Comparison of ENCODE assay signal across 24 mouse cellular contexts in genomic region chr3:53669736-53670135, GRCm38 (mm10). TPM values are rescaled to one million over a fixed set of nuclear protein-coding genes. Genes with fewer than 3 reads are reported as not detected.
DNase-seq lines count a peak whose midpoint lies in the region; ATAC-seq and TF ChIP-seq lines count a peak whose summit lies in the region.
"Had no signal": no experiment of that assay in that cellular context is flagged by ENCODE, and none has a peak within 500 bp of the region (broad histone marks: within the 10 kb centered on the region; RNA-seq: fewer than 3 reads in every experiment).

No protein-coding gene starts in this region.

- H3K9ac ChIP-seq in forebrain, postnatal 0 days: no peak overlapping the region
- H3K9ac ChIP-seq: heart, embryonic 15.5 days; hindbrain, embryonic 13.5 days had no signal

- no peak for TF ChIP-seq CTCF in forebrain, postnatal 0 days (IDR thresholded peaks at IDR 0.05; ENCODE audit: low read depth)
- no peak for TF ChIP-seq CTCF in left cerebral cortex, adult 2 months (IDR thresholded peaks at IDR 0.05)

- H3K9me3 ChIP-seq in forebrain, postnatal 0 days (ENCODE audit: low read length): no peaks in the 10 kb centered on the region
- H3K9me3 ChIP-seq in forebrain, embryonic 10.5 days: no peaks in the 10 kb centered on the region
- H3K9me3 ChIP-seq: embryonic facial prominence, embryonic 10.5 days; heart, embryonic 15.5 days; hindbrain, embryonic 13.5 days had no signal

- H3K4me1 ChIP-seq in forebrain, postnatal 0 days (ENCODE audit: insufficient read depth): no peaks in the 10 kb centered on the region
- H3K4me1 ChIP-seq in forebrain, embryonic 10.5 days: peaks cover 13% of the 10 kb centered on the region
- H3K4me1 ChIP-seq: hindbrain, embryonic 13.5 days had no signal

- WGBS in forebrain, postnatal 0 days: 62% methylated on average over 2 of the region's 2 CpGs
- 89% methylated on average over 2 of the region's 2 CpGs for WGBS in forebrain, embryonic 10.5 days

- H3K36me3 ChIP-seq in forebrain, postnatal 0 days (ENCODE audit: insufficient read depth): no peaks in the 10 kb centered on the region
- H3K36me3 ChIP-seq in forebrain, embryonic 10.5 days (replicated peaks): no peaks in the 10 kb centered on the region
- H3K36me3 ChIP-seq: embryonic facial prominence, embryonic 10.5 days; G1E; heart, embryonic 15.5 days; hindbrain, embryonic 13.5 days had no signal

- no peak overlapping the region for H3K4me3 ChIP-seq in forebrain, postnatal 0 days (ENCODE audit: low read depth, low read length)
- no peak overlapping the region for H3K4me3 ChIP-seq in forebrain, embryonic 10.5 days
- H3K4me3 ChIP-seq in left cerebral cortex, adult 2 months: no peak overlapping the region
- H3K4me3 ChIP-seq: embryonic facial prominence, embryonic 10.5 days; heart, adult 2 months; heart, embryonic 15.5 days; hindbrain, embryonic 13.5 days had no signal

- intact Hi-C loops in left cerebral cortex, postnatal 14 days (cut with DNase I): no loop called here
- intact Hi-C loops in left cerebral cortex, adult 2 months (cut with DNase I): no loop called here

- ATAC-seq in forebrain, postnatal 0 days: peak; percentile 58
- ATAC-seq: CD4-positive, CD25-positive, alpha-beta regulatory T cell, adult 4 months; forebrain, embryonic 14.5 days had no signal

- H3K27me3 ChIP-seq in forebrain, postnatal 0 days (ENCODE audit: insufficient read depth, low read length): no peaks in the 10 kb centered on the region
- H3K27me3 ChIP-seq in forebrain, embryonic 10.5 days (ENCODE audit: poor library complexity, severe bottlenecking): no peaks in the 10 kb centered on the region
- H3K27me3 ChIP-seq: heart, embryonic 15.5 days; hindbrain, embryonic 13.5 days had no signal

- H3K27ac ChIP-seq in forebrain, postnatal 0 days (ENCODE audit: low read depth, low read length): no peak overlapping the region
- H3K27ac ChIP-seq in forebrain, embryonic 10.5 days: no peak overlapping the region
- no peak overlapping the region for H3K27ac ChIP-seq in left cerebral cortex, adult 2 months
- H3K27ac ChIP-seq: embryonic facial prominence, embryonic 10.5 days; heart, adult 2 months; heart, embryonic 15.5 days; hindbrain, embryonic 13.5 days had no signal

- no peak overlapping the region for H3K4me2 ChIP-seq in forebrain, postnatal 0 days (ENCODE audit: low read depth)
- H3K4me2 ChIP-seq: heart, embryonic 11.5 days; heart, embryonic 15.5 days; hindbrain, embryonic 13.5 days had no signal

- DNase-seq in forebrain, postnatal 0 days: peak; percentile 33
- DNase-seq in forebrain, embryonic 10.5 days (ENCODE audit: extremely low spot score, low spot score): no peak
- peak; percentile 25 to 53 for DNase-seq in layer of hippocampus, adult 18-20 months (ENCODE audit: low spot score in 2 of 2)
- no peak for DNase-seq in layer of hippocampus, postnatal 25 days (ENCODE audit: extremely low spot score in 1 of 2, low spot score in 1 of 2)
- peak; percentile 30 to 69 for DNase-seq in left cerebral cortex, postnatal 14 days (ENCODE audit: low spot score in 2 of 2)
- no peak for DNase-seq in left cerebral cortex, adult 2 months (ENCODE audit: extremely low spot score in 1 of 2, low spot score in 2 of 2)
- DNase-seq in right cerebral cortex, postnatal 10 days (ENCODE audit: low spot score in 2 of 2): peak; percentile 31 to 58
- DNase-seq in right cerebral cortex, postnatal 4 days: no peak
- DNase-seq: adrenal gland, postnatal 10 days; B cell, adult 2 months; cerebellum, adult 18-20 months; cerebellum, adult 9-11 months; cerebellum, postnatal 36 days; gastrocnemius, postnatal 10 days; heart, adult 2 months; heart, postnatal 14 days had no signal

RNA-seq across cellular contexts. Expression of gene Frem2, which starts 12.6 kb away (rescaled TPM):
- 7.8 and 7.9 TPM in 2 replicates for total RNA-seq in forebrain, postnatal 0 days (2014; rRNA removed)
- 1.1 and 1.5 TPM in 2 replicates for polyA plus RNA-seq in forebrain, postnatal 0 days (2015; fragmentation: Nextera tagmentation; extraction: Ambion mirVana)
- polyA plus RNA-seq in forebrain, embryonic 10.5 days (2016; fragmentation: Nextera tagmentation; extraction: Ambion mirVana): 4.0 and 4.6 TPM in 2 replicates
- 1 to 10 TPM; 2.0 to 2.1 TPM for total RNA-seq in layer of hippocampus, adult 18-20 months (2021)
- total RNA-seq in layer of hippocampus, postnatal 25 days (2021): 1 to 10 TPM; 1.7 to 2.3 TPM
- total RNA-seq in left cerebral cortex, postnatal 14 days (2021): 1 to 10 TPM; 2.3 to 2.7 TPM
- total RNA-seq in left cerebral cortex, adult 2 months (2021): 1 to 10 TPM; 1.4 to 2.2 TPM
- total RNA-seq: hematopoietic stem cell, adult 5-6 weeks had no signal
- polyA plus RNA-seq: CD4-positive, CD25-positive, alpha-beta regulatory T cell, adult 4 months; G1E had no signal

Comparison
In these comparisons a context has a peak if more than half of its experiments do, and no peak if none do; other contexts are left out.
1. DNase-seq: peak in forebrain, postnatal 0 days (single experiment), layer of hippocampus, adult 18-20 months (2 of 2), left cerebral cortex, postnatal 14 days (2 of 2) and right cerebral cortex, postnatal 10 days (2 of 2); none in forebrain, embryonic 10.5 days (single experiment), layer of hippocampus, postnatal 25 days (0 of 2), left cerebral cortex, adult 2 months (0 of 2) and right cerebral cortex, postnatal 4 days (single experiment).